Mouse (Mus musculus) kidney, adult 18-20 months (tissue): ENCODE measurements around the gene Mettl7a1.
A peak's percentile ranks its signal among the peaks of the same experiment; 100 is the strongest.
"Not testable (repeated sequence)": the region's sequence is repeated elsewhere in the genome, so short reads cannot be mapped to it uniquely, and the experiment has no call there.

ENCODE experiments used
- DNase-seq: peaks from one replicate; pipeline ENCODE4 v3.0.0; 2021

Mettl7a1 gene

DNA sequence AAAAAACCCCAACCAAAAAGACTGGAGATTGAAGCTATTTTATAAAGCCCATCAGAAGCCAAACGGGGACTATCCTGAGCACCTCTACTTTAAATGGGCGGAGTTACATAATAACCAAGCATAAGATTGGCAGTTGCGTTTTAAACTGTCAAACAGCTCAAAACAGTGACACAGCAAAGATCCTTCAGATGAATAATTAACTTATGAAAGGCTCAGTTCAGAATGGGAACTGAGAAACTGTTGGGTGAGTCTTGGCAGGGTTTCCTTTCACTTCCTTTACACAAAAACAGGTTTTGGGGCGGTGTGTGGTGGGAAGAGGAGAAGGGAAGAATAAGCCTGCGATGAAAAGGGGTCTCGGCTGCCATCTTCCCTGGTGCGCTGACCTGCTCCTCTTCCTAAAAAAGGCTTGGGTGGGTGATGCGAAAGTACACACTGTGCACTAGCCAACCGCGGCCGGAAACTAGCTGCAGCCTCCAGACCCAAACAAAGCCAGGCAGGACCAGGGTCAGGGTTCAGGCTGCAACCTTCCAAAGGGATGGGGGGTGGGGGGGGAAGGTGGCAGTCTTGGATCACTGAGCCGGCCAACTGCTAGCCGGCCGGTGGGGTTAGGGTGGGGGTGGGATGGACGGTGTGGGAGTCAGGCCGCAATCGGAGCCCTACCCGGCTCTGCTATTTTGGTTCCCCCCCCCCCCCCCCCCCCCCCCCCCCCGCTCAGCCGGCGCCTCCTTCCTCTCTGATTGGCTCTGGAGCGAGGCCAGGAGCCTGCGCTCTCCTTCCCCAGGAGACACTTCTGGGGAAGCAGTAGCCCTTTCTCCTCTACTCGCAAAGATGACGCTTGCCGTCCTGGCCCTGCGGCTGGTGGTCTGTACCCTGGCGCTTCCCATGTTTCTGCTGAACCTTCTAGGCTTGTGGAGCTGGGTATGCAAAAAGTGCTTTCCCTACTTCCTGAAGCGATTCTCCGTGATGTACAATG, at the start of gene Mettl7a1:
TSS of gene Mettl7a1 (plus strand) at position 122 of the 973 bp plus-strand sequence.
- peak; percentile 88 for DNase-seq

DNA sequence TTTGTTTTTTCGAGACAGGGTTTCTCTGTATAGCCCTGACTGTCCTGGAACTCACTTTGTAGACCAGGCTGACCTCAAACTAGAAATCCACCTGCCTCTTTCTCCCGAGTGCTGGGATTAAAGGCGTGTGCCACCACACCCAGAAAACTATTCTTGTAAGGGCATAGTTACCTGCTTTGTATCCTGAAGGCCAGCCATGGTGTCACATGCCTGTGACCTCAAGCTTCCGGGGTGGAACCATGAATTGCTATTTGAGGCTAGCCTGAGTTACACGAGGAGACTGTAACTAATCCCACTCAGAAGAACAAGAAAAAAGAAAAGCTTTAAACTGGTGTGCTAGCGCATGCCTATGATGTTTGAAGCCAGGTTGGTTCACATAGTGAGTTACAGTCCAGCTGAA, 47.6 kb upstream of the Mettl7a1 start:
- no peak for DNase-seq

DNA sequence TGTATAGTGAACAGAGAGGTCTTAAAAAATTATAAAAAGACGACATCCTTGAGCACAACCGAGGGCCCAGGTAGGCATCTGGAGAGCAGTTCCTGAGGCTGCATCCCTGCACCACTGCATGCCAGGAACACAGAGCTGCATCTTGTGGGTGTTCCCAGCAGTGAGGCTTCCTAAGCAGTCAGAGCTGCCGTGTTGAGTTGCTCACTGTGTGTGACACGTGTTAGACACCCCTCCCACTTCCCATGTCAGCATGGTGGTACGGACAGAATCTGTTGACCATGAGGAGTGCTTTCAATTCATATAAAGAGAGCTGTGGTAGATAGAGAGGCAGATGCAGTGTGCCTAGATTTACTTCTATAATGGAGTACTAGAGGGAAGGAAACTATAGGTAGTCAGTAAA, 46.6 kb upstream of the Mettl7a1 start:
- no peak for DNase-seq

DNA sequence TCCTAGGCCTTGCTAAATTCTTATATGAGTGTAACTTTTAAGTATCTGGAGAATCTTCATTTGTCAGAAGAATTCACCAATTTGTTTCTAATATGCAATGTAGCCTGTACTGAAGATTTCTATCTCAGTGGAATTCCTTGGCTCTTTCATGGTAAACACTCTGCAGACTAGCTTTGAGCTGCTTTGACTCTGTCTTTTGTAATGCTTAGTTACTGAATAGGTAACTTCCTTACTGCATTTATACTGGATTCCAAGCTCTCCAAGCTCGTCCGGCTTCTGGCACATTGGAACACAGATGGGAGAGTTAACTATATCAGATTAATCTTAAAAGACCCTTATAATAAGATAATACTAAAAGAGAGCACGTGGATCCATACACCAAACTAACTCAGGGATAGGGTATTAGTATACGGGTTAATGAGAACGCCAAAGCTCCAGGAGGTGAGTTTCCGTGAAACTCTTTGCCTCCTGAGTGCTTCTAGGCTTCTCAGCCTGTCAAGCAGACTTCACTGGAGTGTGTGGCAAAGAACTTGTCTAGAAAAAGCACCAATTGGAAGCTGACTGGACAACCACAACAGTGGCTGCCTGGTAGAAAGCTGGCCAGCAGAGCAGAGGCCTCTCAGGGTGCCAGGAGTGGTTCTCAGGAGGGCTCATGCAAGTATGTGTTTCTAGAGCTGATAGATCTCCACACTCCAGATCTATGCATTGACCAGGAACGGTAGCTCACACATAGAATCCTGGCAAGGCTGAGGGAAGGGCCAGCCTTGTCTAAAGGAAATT, 45.1 kb upstream of the Mettl7a1 start:
- no peak for DNase-seq

DNA sequence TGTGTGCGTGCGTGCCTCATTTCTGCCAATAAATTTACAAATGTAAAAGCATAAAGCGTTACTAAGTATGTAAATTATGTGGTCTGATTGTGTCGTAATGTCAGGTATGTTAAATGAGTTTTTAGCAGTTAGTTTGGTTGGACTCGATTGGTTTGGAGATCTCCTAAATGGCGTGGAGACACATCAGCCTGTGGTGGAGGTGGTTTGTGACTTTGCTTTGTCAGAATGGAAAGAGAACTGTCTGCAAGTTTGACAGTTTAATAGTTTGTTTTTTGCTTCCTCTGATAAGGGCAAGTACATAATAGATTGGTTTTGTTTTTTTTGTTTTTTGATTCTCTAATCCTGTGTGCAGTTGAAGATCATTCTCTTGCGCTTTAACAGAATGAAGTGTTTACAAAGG, 43.6 kb upstream of the Mettl7a1 start:
- not testable (repeated sequence) for DNase-seq

DNA sequence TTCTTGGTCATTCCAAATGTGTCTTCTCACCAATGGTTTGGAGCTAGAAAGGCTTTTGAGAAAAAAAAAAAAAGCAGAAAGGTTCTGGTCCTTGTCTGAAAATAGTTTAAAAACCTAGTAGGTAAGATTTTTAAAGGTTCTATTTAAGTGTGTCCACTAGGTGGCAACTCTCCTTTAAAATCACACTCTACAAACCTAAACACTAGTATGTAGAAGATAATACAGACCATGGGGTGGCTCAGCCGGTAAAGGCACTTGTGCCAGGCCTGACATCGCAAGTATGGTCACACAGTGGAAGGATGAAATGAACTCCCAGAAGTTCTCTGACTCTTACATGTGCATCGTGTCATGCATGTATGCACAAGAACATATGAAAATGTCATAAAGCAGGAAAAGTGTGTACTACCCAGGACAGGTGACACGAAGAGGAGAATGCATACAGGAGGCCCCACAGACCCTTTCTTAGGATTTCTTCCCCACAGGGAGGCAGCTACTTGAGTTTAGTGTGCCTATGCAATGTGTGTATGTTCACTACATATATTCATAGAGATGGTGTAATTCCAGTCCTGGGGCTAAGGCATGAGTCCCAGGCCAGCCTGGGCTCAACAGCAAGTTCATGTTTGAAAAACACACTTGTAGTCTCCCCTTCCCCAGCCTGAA, 40.6 kb upstream of the Mettl7a1 start:
- DNase-seq = peak; percentile 21

DNA sequence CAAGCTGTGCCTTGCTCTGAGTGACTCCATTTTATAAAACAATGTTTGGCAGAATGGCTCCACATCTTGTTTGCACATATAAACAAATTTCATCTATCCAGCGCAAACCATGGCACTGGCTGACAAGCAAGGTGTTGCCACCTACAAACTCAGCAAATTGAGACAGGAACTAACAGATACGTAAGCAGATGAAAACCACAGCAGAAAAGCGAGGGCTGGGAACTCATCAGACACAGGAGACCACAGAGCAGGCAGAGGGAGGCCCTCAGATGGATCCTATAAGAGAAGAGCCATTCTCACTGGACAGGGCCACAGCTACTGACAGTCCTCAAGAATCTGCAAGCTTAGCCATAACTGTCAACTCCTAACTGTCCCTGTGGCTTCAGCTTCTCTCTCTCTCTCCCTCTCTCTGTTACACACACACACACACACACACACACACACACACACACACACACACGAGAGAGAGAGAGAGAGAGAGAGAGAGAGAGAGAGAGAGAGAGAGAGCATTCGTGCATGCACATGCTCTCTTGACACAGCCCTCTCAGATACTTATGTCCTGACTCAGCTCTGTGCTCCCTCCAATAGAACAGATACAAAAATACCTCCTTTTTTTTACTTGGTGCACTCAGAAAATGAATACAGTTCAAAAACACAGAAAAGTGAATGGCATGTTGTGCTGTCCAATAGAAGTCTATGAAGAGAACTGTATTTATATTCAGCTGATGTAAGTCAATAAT, 38.2 kb upstream of the Mettl7a1 start:
- DNase-seq = no peak

DNA sequence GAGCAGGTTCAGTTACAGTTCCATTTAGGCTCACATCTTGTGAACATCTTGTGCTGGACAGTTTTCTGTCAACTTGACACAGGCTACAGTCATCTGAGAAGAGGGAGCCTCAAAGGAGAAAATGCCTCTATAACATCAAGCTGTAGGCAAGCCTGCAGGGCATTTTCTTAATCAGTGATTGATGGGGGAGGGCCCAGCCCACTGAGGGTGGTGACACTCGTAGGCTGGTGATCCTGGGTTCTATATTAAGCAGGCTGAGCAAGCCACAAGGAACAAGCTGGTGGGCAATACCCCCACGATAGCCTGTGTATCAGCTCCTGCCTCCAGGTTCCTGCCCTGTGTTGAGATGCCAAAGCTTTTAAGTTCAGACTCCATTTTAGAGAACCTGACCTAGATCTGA, 35.0 kb upstream of the Mettl7a1 start:
- DNase-seq = no peak

DNA sequence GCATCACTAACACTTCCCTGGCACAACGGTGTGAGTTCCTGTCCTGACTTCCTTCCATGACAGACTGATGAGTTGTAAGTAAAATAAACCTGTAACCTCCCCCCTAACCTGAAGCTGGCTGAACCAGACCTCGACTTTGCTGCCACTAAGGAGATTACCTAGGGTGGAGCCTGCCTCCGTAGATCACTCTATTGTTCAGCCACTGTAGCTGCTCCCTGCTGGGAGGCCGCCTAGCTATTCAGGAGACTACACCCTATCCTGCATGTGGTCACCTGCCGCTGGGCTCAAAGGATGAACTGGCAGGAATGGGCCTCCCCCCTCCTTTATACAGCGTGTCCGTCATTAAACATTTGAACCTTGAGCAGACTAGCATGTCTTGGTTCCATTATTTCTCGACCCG, 34.2 kb upstream of the Mettl7a1 start:
- DNase-seq = no peak

DNA sequence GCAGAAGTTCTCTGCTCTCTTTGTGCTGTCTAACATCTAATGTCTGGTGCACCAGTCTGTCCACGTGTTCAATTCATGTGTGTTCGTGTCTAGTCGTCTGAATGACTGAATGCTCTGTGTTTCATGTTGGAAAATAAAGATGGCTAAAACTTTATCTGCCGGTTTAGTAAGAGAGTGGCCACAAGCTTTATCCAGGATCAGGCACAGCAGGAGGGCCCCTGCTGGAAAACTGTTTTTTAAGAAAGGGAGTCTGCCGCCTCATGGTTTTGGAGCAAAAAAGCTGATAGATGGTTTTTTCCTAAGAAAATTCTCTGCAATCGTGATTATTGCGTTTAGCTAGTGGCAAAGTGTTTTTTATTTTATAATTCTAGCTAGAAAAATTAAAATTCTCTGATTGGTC, 33.3 kb upstream of the Mettl7a1 start:
- not testable (repeated sequence) for DNase-seq

DNA sequence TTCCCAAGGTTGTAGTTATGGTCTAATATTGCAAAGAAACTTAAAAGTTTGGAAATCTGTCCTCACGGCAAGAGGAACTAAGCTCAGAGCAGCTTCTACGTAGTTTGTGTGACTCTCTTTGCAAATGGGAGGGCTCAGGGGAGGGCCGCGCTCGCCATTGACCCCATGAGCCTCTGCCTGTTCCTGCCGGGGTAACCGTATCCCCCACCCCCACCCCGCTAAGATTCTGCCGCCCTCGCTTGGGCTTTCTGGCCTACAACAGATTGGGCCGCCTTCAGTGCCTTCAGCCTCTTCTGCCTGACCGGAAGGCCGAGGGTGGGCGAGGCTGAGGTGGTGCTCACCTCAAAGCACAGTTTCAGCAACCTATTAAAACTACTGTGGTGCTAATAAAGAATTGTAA, 32.5 kb upstream of the Mettl7a1 start:
- no peak for DNase-seq

DNA sequence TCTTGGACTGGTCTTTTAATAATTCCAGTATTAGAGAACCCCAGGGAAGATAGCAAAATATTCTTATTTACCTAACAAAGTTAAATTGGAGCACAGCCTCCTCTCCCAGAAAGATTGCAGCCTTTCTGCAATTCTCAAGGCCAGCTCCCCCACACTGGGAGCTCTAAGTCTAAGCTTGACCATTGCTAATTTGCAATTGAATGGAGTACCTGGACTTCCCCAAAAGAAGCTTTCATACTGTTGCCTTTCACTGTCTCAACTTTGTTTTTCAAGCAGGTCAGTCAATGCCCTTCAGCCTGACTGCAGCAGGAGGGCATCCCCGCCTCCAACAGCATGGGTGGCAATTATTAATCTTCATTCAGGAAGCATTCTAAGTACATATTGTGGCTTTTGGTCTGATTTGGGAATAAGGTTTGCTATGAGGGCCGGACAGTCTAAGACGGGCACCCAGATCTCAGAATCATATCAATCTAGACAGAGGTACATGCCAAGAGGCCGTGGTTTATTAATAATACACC, 30.1 kb upstream of the Mettl7a1 start:
- DNase-seq = not testable (repeated sequence)

DNA sequence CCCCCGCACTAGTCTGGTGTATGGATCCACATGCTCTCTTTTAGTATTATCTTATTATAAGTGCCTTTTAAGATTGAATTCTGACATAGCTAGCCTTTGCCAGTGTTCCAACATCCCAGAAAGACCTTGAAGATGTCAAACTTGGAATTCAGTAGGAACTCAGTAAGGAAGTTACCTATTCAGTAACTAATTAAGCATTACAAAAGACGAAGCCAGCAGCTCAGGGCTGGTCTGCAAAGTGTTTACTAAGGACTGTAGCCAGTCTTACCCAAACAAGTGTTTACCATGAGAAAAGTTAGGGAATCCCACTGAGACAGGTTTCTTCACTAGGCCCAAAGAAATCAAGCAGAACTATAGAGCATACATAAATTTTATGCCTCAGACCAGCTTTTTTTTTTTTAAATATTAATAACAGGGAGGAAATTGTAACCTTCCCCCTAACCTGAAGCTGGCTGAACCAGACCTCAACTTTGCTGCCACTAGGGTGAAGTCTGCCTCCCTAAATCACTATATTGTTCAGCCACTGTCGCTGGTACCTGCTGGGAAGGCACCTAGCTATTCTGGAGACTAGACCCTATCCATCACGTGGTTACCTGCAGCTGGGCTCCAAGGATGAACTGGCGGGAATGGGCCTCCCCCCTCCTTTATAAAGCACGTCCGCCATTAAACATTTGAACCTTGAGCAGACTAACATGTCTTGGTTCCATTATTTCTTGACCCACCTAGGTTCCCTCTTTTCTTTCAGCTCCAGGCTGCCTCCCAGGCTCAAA, 29.0 kb upstream of the Mettl7a1 start:
- no peak for DNase-seq

DNA sequence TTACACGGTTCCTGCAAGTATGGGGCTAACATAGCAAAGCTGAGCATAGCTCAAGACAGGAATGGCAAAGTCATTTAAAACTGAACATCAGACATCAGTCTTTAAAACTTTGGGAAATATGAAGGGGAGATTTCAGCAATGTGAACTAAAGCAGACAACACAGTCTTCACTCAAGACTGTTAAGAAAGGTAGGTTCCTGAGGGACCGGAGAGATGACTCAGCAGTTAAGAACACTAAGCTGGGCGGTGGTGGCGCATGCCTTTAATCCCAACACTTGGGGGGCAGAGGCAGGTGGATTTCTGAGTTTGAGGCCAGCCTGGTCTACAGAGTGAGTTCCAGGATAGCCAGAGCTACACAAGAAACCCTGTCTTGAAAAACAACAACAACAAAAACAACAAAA, 27.5 kb upstream of the Mettl7a1 start:
- no peak for DNase-seq

DNA sequence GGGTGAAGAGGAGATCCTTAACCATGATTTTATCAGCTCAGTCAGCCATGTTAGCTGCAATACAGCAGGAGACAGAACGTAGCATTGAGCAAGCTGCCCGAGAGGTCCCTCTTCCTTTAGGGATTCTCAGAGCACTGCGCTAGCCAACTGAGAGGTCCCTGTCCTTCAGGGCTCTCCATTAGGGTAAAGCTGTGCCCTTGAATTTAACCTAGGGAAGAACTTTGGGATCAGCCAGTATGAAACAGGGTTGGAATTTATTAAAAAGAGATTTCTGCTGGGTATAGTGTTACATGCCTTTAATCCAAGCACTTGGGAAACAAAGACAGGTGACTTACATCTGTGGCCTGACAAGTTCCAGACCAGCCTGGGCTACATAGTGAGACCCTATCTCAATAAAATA, 26.4 kb upstream of the Mettl7a1 start:
- DNase-seq = no peak

DNA sequence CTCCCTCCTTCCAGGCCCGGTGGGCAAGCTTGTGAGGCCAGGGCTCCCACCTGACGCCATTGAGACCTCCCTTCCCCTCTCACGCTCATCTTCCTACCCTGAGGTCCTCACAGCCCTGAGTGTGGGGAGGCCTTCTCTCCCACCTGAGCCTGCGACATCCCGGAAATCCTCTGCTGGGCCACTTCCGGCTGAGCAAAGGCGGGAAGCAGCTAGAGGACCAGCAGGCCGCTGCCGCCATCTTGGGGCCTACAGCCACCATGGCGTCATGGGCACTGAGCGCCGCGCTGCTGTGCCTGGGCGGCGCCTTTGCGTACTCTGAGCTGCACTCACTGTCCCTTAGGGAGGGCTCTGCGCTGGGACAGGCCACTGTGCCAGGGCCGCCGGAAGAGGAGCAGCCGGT, 23.3 kb upstream of the Mettl7a1 start, which contains the start of gene Tmprss12:
TSS of gene Tmprss12 (plus strand) at position 212 of the 400 bp plus-strand sequence.
- DNase-seq = no peak

DNA sequence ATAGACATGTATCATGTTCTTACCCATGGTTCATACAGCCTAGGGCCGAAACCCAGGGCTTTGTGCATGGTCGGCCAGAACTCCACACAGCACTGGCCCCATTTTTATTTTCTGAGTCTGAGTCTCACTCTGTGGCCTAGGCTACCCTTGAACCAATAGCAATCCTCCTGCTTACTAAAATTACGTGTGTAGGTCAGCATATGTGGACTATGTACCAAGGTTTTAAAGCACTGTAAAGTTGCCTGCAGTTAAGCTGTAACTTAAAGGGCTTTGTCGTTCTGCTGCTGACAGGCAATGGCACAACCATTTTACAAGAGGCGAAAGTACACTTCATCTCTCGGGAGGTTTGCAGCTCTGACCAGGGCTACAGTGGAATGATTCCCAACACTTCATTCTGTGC, 15.0 kb upstream of the Mettl7a1 start:
- DNase-seq = no peak

DNA sequence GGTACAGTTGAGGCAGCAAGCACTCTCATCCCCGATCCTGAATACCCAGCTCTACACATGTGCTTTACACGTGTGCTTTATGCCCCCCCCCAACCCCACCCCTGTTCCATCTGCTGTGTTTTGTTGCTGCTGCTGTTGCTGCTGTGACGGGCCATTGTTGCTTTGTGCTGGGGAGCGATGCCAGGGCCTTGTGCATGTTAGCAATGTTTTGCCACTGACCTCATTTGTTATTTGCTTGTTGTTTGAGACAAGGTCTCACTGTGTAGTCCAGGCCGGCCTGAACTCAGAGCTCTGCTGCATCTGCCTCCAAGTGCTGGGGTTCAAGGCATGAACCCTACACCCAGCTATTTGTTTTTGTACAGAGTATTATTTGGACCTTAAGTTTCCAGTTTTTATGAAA, 13.1 kb upstream of the Mettl7a1 start:
- no peak for DNase-seq

DNA sequence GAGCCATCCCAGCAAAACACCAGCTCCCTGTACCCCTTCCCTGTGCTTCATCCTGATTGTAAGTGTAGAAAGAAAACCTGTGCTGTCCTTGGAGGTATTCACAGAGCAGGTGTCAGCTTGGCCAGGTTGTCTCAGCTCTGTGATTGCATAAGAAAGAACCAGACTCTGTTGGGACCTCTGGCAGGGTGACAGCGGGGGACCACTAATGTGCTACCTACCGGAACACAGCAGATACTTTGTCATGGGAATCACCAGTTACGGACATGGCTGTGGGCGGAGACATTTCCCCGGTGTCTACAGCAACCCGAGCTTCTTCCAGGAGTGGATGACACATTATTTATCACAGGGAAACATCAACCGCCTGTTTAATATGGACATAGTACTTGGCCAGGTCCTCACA, 11.6 kb upstream of the Mettl7a1 start:
- DNase-seq = no peak

DNA sequence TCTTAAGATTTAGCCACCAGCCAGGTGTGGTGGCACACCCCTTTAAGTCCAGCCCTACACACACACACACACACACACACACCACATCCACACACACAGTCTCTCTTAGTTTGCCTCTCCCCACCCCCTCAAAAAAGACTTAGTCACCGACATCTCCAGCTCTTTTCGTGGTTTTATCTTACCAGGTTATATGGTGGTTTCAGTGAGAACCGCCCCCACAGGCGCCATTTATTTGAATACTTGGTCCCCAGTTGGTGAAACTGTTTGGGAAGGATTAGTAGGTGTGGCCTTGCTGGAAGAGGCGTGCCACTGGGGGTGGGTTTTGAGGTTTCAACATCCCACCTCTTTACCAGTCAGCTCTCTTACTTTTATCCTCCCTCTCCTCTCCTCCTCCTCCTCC, 6.1 kb upstream of the Mettl7a1 start:
- DNase-seq = no peak

DNA sequence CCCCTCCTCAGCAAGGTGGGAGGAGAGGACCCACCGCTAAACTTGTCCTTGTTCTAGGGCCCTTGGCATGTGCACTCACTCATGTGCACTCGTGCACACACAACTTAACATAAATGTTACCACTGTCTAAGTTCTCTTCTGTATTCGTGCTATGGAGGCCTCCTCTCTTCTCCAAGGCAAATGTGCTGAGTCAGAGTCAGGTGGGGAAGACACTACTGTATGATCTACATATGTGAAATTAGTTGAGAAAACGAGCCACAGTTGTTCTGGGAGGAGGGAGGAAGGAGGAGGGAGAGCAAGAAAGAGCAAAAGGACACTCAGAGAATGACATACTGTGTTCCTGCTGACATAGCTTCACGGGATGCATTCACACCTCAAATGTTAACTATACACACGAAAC, 3.4 kb upstream of the Mettl7a1 start:
- DNase-seq = no peak

DNA sequence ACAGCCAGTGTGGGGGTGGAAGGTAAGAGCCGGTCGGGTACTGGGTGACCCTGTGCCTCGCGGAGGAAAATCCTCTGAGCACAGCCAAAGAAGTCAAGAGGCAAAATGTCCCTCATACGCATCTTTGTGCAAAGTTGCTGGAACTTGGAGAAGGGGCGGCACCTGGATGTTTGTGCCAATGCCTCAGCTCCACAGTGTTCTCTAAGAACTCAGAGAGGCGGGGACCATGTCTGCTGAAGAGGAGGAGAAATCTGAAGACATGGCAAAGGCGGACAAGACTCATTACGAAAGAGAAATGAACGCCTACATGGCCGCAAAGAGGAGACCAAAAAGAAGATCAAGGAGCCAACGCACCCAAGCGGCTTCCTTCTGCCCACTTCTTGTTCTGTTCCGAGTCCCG, 2.4 kb upstream of the Mettl7a1 start:
- DNase-seq = no peak
